Mouse (Mus musculus) limb, embryonic 12.5 days (tissue): Measurements from ENCODE around the gene Kirrel. TPM values are rescaled to one million over a fixed set of nuclear protein-coding genes. Genes with fewer than 3 reads are reported as not detected.

Experiments used
- ATAC-seq: fragments of 200-750 bp; cut with Nextera tagmentation; 2 replicates; pipeline ENCODE4 v1.8.0; 2017; ENCODE audit warnings: low read depth, moderate TSS enrichment; ENCODE audit not compliant: insufficient number of reproducible peaks, insufficient read depth, low FRiP score, low TSS enrichment
- H3K27ac ChIP-seq: fragments of 300-500 bp; sonication (generic); 2 replicates; pipeline ENCODE4 v1.5.1; 2016; ENCODE audit warnings: mild to moderate bottlenecking, moderate library complexity
- H3K27me3 ChIP-seq: fragments of 300-500 bp; sonication (generic); 2 replicates; pipeline ENCODE4 v1.6.1; 2016; ENCODE audit warnings: mild to moderate bottlenecking, moderate library complexity
- H3K36me3 ChIP-seq: fragments of 300-500 bp; sonication (generic); 2 replicates; pipeline ENCODE4 v1.6.1; 2016; ENCODE audit warnings: mild to moderate bottlenecking, moderate library complexity
- H3K4me1 ChIP-seq: fragments of 300-500 bp; sonication (generic); replicated peaks from 2 replicates; pipeline ENCODE4 v1.6.1; 2016
- H3K4me2 ChIP-seq: fragments of 300-500 bp; sonication (generic); 2 replicates; pipeline ENCODE4 v1.6.1; 2016; ENCODE audit warnings: mild to moderate bottlenecking, moderate library complexity
- H3K4me3 ChIP-seq: fragments of 300-500 bp; sonication (generic); replicated peaks from 2 replicates; pipeline ENCODE4 v1.5.1; 2016; ENCODE audit warnings: mild to moderate bottlenecking
- H3K9ac ChIP-seq: fragments of 300-500 bp; sonication (generic); replicated peaks from 2 replicates; pipeline ENCODE4 v1.6.1; 2016; ENCODE audit warnings: mild to moderate bottlenecking, moderate library complexity
- H3K9me3 ChIP-seq: fragments of 300-500 bp; sonication (generic); 2 replicates; pipeline ENCODE4 v1.6.1; 2016; ENCODE audit warnings: mild to moderate bottlenecking, moderate library complexity
- WGBS: fragments of 180-500 bp; shearing (Covaris S2); methylation state at CpG from one replicate; pipeline ENCODE4 v1.1.7; 2016; 5-methylcytosine and 5-hydroxymethylcytosine counted together
- polyA plus RNA-seq: library from polyadenylated mRNA; unstranded; fragments of >200 nt; fragmentation: Nextera tagmentation; extraction: Ambion mirVana; gene quantifications from 2 replicates; pipeline ENCODE4 v1.2.1, GENCODE M21; 2016

The Kirrel gene
- polyA plus RNA-seq, 1 experiment from 2014 or later = 17.5 TPM

GRCm38 (mm10) chr3:87176687-87177086, 2.1 kb upstream of the Kirrel start:
- Histone ChIP-seq H3K4me2 (no peak overlapping the region), H3K27ac (no peak overlapping the region), H3K27me3 (no peaks in the 10 kb centered on the region), H3K9ac (no peak overlapping the region), H3K4me3 (no peak overlapping the region), H3K4me1 (peaks cover 23% of the 10 kb centered on the region), H3K9me3 (no peaks in the 10 kb centered on the region), H3K36me3 (no peaks in the 10 kb centered on the region)
- ATAC-seq = no peak
- 77% methylated on average over 4 of the region's 4 CpGs for whole genome bisulfite sequencing

GRCm38 (mm10) chr3:87175438-87175815, 880 bp upstream of the Kirrel start:
- peak overlapping the region; percentile 93 for H3K27ac ChIP-seq
- peak overlapping the region; percentile 63; the same call in 1 of the 2 replicates for H3K4me3 ChIP-seq
- H3K4me2 ChIP-seq = peak overlapping the region; percentile 94; the same call in 1 of the 2 replicates
- WGBS = 52% methylated on average over 3 of the region's 3 CpGs
- H3K9ac ChIP-seq = no peak overlapping the region
- no peaks in the 10 kb centered on the region for H3K36me3 ChIP-seq
- no peaks in the 10 kb centered on the region for H3K9me3 ChIP-seq
- peaks cover 36% of the 10 kb centered on the region for H3K4me1 ChIP-seq
- ATAC-seq = no peak
- no peaks in the 10 kb centered on the region for H3K27me3 ChIP-seq

GRCm38 (mm10) chr3:87174769-87175437, 356 bp upstream of the Kirrel start:
- WGBS = 4% methylated on average over 24 of the region's 25 CpGs
- H3K9ac ChIP-seq = peak overlapping the region; percentile 90
- ATAC-seq = peak; percentile 81

GRCm38 (mm10) chr3:87173486-87174085, 961 bp downstream of the Kirrel start:
- Histone ChIP-seq H3K27me3 (no peaks in the 10 kb centered on the region), H3K4me1 (peaks cover 54% of the 10 kb centered on the region), H3K4me2 (peak overlapping the region; percentile 94), H3K27ac (peak overlapping the region; percentile 93), H3K9me3 (no peaks in the 10 kb centered on the region), H3K4me3 (peak overlapping the region; percentile 63), H3K36me3 (peaks cover 5% of the 10 kb centered on the region; the same call in 1 of the 2 replicates), H3K9ac (peak overlapping the region; percentile 90)
- 0% methylated on average over 8 of the region's 8 CpGs for WGBS
- no peak for ATAC-seq

More at GRCm38 (mm10) chr3:87174769-87175437, 356 bp upstream of the Kirrel start:
- Histone ChIP-seq H3K4me1 (peaks cover 41% of the 10 kb centered on the region), H3K4me2 (peak overlapping the region; percentile 94), H3K36me3 (no peaks in the 10 kb centered on the region), H3K27me3 (no peaks in the 10 kb centered on the region), H3K4me3 (peak overlapping the region; percentile 63), H3K27ac (peak overlapping the region; percentile 93), H3K9me3 (no peaks in the 10 kb centered on the region)

GRCm38 (mm10) chr3:87173103-87173444, 1.5 kb downstream of the Kirrel start:
- ATAC-seq = no peak
- Histone ChIP-seq H3K9me3 (no peaks in the 10 kb centered on the region), H3K36me3 (peaks cover 5% of the 10 kb centered on the region; the same call in 1 of the 2 replicates), H3K27ac (peak overlapping the region; percentile 93), H3K27me3 (no peaks in the 10 kb centered on the region), H3K4me2 (peak overlapping the region; percentile 94), H3K4me3 (peak overlapping the region; percentile 63), H3K4me1 (peaks cover 59% of the 10 kb centered on the region), H3K9ac (peak overlapping the region; percentile 90)
- 0% methylated on average over 2 of the region's 2 CpGs for whole genome bisulfite sequencing

GRCm38 (mm10) chr3:87172351-87173102, 2.0 kb downstream of the Kirrel start:
- H3K4me1 ChIP-seq = peaks cover 64% of the 10 kb centered on the region
- H3K4me3 ChIP-seq = peak overlapping the region; percentile 63
- H3K36me3 ChIP-seq = peaks cover 7% of the 10 kb centered on the region
- peak overlapping the region; percentile 90 for H3K9ac ChIP-seq
- peak overlapping the region; percentile 94 for H3K4me2 ChIP-seq
- peak overlapping the region; percentile 93 for H3K27ac ChIP-seq
- H3K9me3 ChIP-seq = no peaks in the 10 kb centered on the region
- no peaks in the 10 kb centered on the region for H3K27me3 ChIP-seq
- WGBS = under 1% methylated on average over 15 of the region's 15 CpGs
- no peak for ATAC-seq

GRCm38 (mm10) chr3:87171201-87172100, 3.1 kb downstream of the Kirrel start:
- H3K27me3 ChIP-seq = no peaks in the 10 kb centered on the region
- H3K4me1 ChIP-seq = peaks cover 68% of the 10 kb centered on the region
- peak overlapping the region; percentile 94 for H3K4me2 ChIP-seq
- H3K9me3 ChIP-seq = no peaks in the 10 kb centered on the region
- peaks cover 12% of the 10 kb centered on the region for H3K36me3 ChIP-seq
- peak overlapping the region; percentile 90 for H3K9ac ChIP-seq
- WGBS = 43% methylated on average over 12 of the region's 13 CpGs
- ATAC-seq = no peak
- peak overlapping the region; percentile 45 for H3K27ac ChIP-seq
- peak overlapping the region; percentile 63 for H3K4me3 ChIP-seq

GRCm38 (mm10) chr3:87169402-87170015, 5.0 kb downstream of the Kirrel start:
- 0 out of 2 replicates have a peak overlapping the region, but pooled peaks have one; percentile 9 for H3K27ac ChIP-seq
- no peak for ATAC-seq
- H3K9me3 ChIP-seq = no peaks in the 10 kb centered on the region
- no peak overlapping the region for H3K9ac ChIP-seq
- H3K36me3 ChIP-seq = peaks cover 13% of the 10 kb centered on the region
- peak overlapping the region; percentile 26; the same call in 1 of the 2 replicates for H3K4me2 ChIP-seq
- 43% methylated on average over 5 of the region's 5 CpGs for WGBS
- H3K4me1 ChIP-seq = peaks cover 80% of the 10 kb centered on the region
- no peak overlapping the region for H3K4me3 ChIP-seq
- no peaks in the 10 kb centered on the region for H3K27me3 ChIP-seq

GRCm38 (mm10) chr3:87168756-87169155, 5.8 kb downstream of the Kirrel start:
- Histone ChIP-seq H3K27me3 (no peaks in the 10 kb centered on the region), H3K36me3 (peaks cover 21% of the 10 kb centered on the region), H3K4me1 (peaks cover 88% of the 10 kb centered on the region), H3K4me3 (no peak overlapping the region), H3K9ac (peak overlapping the region; percentile 48; the same call in 1 of the 2 replicates), H3K27ac (peak overlapping the region; percentile 9; the same call in 1 of the 2 replicates), H3K4me2 (0 out of 2 replicates have a peak overlapping the region, but pooled peaks have one; percentile 9), H3K9me3 (no peaks in the 10 kb centered on the region)
- 43% methylated on average over 7 of the region's 7 CpGs for WGBS
- ATAC-seq = no peak

- no peak overlapping the region for H3K4me2 ChIP-seq
- no peak for ATAC-seq
- no peaks in the 10 kb centered on the region for H3K27me3 ChIP-seq
- H3K36me3 ChIP-seq = peaks cover 30% of the 10 kb centered on the region
- no peak overlapping the region for H3K4me3 ChIP-seq
- peaks cover 91% of the 10 kb centered on the region for H3K4me1 ChIP-seq
- no peak overlapping the region for H3K27ac ChIP-seq
- H3K9me3 ChIP-seq = no peaks in the 10 kb centered on the region
- no peak overlapping the region for H3K9ac ChIP-seq
- WGBS = 86% methylated on average over 6 of the region's 6 CpGs
Measured at GRCm38 (mm10) chr3:87167621-87168020, 6.9 kb downstream of the Kirrel start.
